ENCODE assay signal across 28 mouse cellular contexts in genomic region chr17:34557411-34557810, GRCm38 (mm10). TPM values are rescaled to one million over a fixed set of nuclear protein-coding genes. Genes with fewer than 3 reads are reported as not detected.
"Had no signal": no experiment of that assay in that cellular context is flagged by ENCODE, and none has a peak within 500 bp of the region (broad histone marks: within the 10 kb centered on the region; RNA-seq: fewer than 3 reads in every experiment).

No protein-coding gene starts in this region.

- H3K4me3 ChIP-seq: limb, embryonic 10.5 days; limb, embryonic 13.5 days; liver, embryonic 12.5 days; liver, embryonic 15.5 days; megakaryocyte, embryonic 14.5 days; midbrain, embryonic 10.5 days; midbrain, embryonic 13.5 days; myocyte; neural tube, embryonic 13.5 days; stomach, embryonic 15.5 days had no signal

- H3K9me3 ChIP-seq: limb, embryonic 10.5 days; limb, embryonic 13.5 days; liver, embryonic 12.5 days; liver, embryonic 15.5 days; megakaryocyte, embryonic 14.5 days; midbrain, embryonic 10.5 days; midbrain, embryonic 13.5 days; neural tube, embryonic 13.5 days; stomach, embryonic 15.5 days had no signal

- DNase-seq: kidney, postnatal 14 days; kidney, postnatal 4 days; liver; lung, adult 18-20 months; retina, postnatal 1 day; right cerebral cortex, postnatal 25 days; spleen, adult 18-20 months; thymus, postnatal 25 days had no signal

- H3K9ac ChIP-seq: limb, embryonic 13.5 days; liver, embryonic 12.5 days; liver, embryonic 15.5 days; midbrain, embryonic 13.5 days; neural tube, embryonic 13.5 days; stomach, embryonic 15.5 days had no signal

- ATAC-seq: liver, embryonic 12.5 days; midbrain, embryonic 13.5 days; midbrain, embryonic 16.5 days had no signal

- H3K4me1 ChIP-seq: limb, embryonic 13.5 days; neural tube, embryonic 13.5 days; stomach, embryonic 15.5 days had no signal

- H3K27me3 ChIP-seq: limb, embryonic 13.5 days; midbrain, embryonic 13.5 days; neural tube, embryonic 13.5 days; stomach, embryonic 15.5 days had no signal

- H3K4me2 ChIP-seq: limb, embryonic 13.5 days; liver, embryonic 12.5 days; liver, embryonic 15.5 days; midbrain, embryonic 13.5 days; neural tube, embryonic 13.5 days; stomach, embryonic 15.5 days had no signal

- H3K27ac ChIP-seq: limb, embryonic 10.5 days; limb, embryonic 13.5 days; liver, embryonic 12.5 days; liver, embryonic 15.5 days; midbrain, embryonic 10.5 days; midbrain, embryonic 13.5 days; neural tube, embryonic 13.5 days; stomach, embryonic 15.5 days had no signal

- H3K36me3 ChIP-seq: limb, embryonic 10.5 days; limb, embryonic 13.5 days; liver, embryonic 12.5 days; liver, embryonic 15.5 days; midbrain, embryonic 10.5 days; midbrain, embryonic 13.5 days; neural tube, embryonic 13.5 days; stomach, embryonic 15.5 days had no signal

RNA-seq across cellular contexts. Expression of gene Btnl6, which starts 40.3 kb away (rescaled TPM):
- total RNA-seq: layer of hippocampus, adult 18-20 months; layer of hippocampus, postnatal 14 days; left cerebral cortex, adult 8-10 months; left cerebral cortex, postnatal 25 days; monocyte, adult 5-6 weeks; neutrophil, adult 5-6 weeks had no signal
- polyA plus RNA-seq: kidney, embryonic 16.5 days; limb, embryonic 10.5 days; limb, embryonic 13.5 days; liver, embryonic 12.5 days; liver, embryonic 15.5 days; lung, embryonic 16.5 days; midbrain, embryonic 10.5 days; midbrain, embryonic 13.5 days; midbrain, embryonic 16.5 days; myocyte; neural tube, embryonic 13.5 days; urinary bladder, adult 2 months had no signal
